Mouse (Mus musculus): ENCODE measurements at regions not wholly inside any gene's neighbourhood (a gene's known extent, or its start where the extent isn't known, plus 50 kb on each side); places are given as distances from the start of the nearest gene placed in this dataset.

GRCm38 (mm10) chr2:28349911-28350310 lies 96.7 kb upstream of the Ppp1r26 start:
- no peaks in the 10 kb centered on the region for H3K36me3 ChIP-seq (ENCODE audit: control insufficient read depth, insufficient read depth, low read length)
- H3K27ac ChIP-seq (ENCODE audit: insufficient read depth, low read depth, low read length), result no peak overlapping the region
- WGBS, result 80% methylated on average over 8 of the region's 8 CpGs
- H3K4me1 ChIP-seq (ENCODE audit: control insufficient read depth, insufficient read depth, low read length), result no peaks in the 10 kb centered on the region
- TF ChIP-seq CTCF (conservative IDR thresholded peaks at IDR 0.05; ENCODE audit: insufficient read depth, insufficient read length, low read depth, low read length), result no peak
- TF ChIP-seq POLR2A (IDR thresholded peaks at IDR 0.05; ENCODE audit: low read depth, low read length), result no peak
- no peak for DNase-seq
- no peaks in the 10 kb centered on the region for H3K27me3 ChIP-seq (replicated peaks; ENCODE audit: control insufficient read depth, insufficient read depth, low read length)
- no peak overlapping the region for H3K4me3 ChIP-seq (ENCODE audit: insufficient read depth, low read depth, low read length)

- DNase-seq, result no peak
- no peak for TF ChIP-seq POLR2A (IDR thresholded peaks at IDR 0.05; ENCODE audit: low read depth, low read length)
- no peak for TF ChIP-seq CTCF (conservative IDR thresholded peaks at IDR 0.05; ENCODE audit: insufficient read depth, insufficient read length, low read depth, low read length)
- H3K27ac ChIP-seq (ENCODE audit: insufficient read depth, low read depth, low read length), result no peak overlapping the region
- no peaks in the 10 kb centered on the region for H3K4me1 ChIP-seq (ENCODE audit: control insufficient read depth, insufficient read depth, low read length)
- no peaks in the 10 kb centered on the region for H3K27me3 ChIP-seq (replicated peaks; ENCODE audit: control insufficient read depth, insufficient read depth, low read length)
- H3K36me3 ChIP-seq (ENCODE audit: control insufficient read depth, insufficient read depth, low read length), result no peaks in the 10 kb centered on the region
- WGBS, result 92% methylated on average over 10 of the region's 10 CpGs
- H3K4me3 ChIP-seq (ENCODE audit: insufficient read depth, low read depth, low read length), result no peak overlapping the region
Observed at GRCm38 (mm10) chr2:28351445-28351844, 95.2 kb upstream of the Ppp1r26 start.

- WGBS, result 65% methylated on average over 1 of the region's 1 CpGs
- H3K4me1 ChIP-seq (ENCODE audit: control insufficient read depth, insufficient read depth, low read length), result no peaks in the 10 kb centered on the region
Observed at GRCm38 (mm10) chr2:28352903-28353302, 93.7 kb upstream of the Ppp1r26 start.

GRCm38 (mm10) chr2:28362199-28362598 lies 84.4 kb upstream of the Ppp1r26 start:
- DNase-seq, result no peak
- Histone ChIP-seq H3K27me3 (replicated peaks; ENCODE audit: control insufficient read depth, insufficient read depth, low read length) (no peaks in the 10 kb centered on the region), H3K27ac (ENCODE audit: insufficient read depth, low read depth, low read length) (no peak overlapping the region), H3K36me3 (ENCODE audit: control insufficient read depth, insufficient read depth, low read length) (no peaks in the 10 kb centered on the region), H3K4me1 (ENCODE audit: control insufficient read depth, insufficient read depth, low read length) (no peaks in the 10 kb centered on the region), H3K4me3 (ENCODE audit: insufficient read depth, low read depth, low read length) (no peak overlapping the region)
- no peak for TF ChIP-seq POLR2A (IDR thresholded peaks at IDR 0.05; ENCODE audit: low read depth, low read length)
- TF ChIP-seq CTCF (conservative IDR thresholded peaks at IDR 0.05; ENCODE audit: insufficient read depth, insufficient read length, low read depth, low read length), result no peak
- 51% methylated on average over 6 of the region's 6 CpGs for WGBS

More at GRCm38 (mm10) chr2:28352903-28353302, 93.7 kb upstream of the Ppp1r26 start:
- H3K27me3 ChIP-seq (replicated peaks; ENCODE audit: control insufficient read depth, insufficient read depth, low read length), result no peaks in the 10 kb centered on the region
- no peak overlapping the region for H3K27ac ChIP-seq (ENCODE audit: insufficient read depth, low read depth, low read length)
- no peaks in the 10 kb centered on the region for H3K36me3 ChIP-seq (ENCODE audit: control insufficient read depth, insufficient read depth, low read length)
- H3K4me3 ChIP-seq (ENCODE audit: insufficient read depth, low read depth, low read length), result no peak overlapping the region
- no peak for TF ChIP-seq POLR2A (IDR thresholded peaks at IDR 0.05; ENCODE audit: low read depth, low read length)
- no peak for TF ChIP-seq CTCF (conservative IDR thresholded peaks at IDR 0.05; ENCODE audit: insufficient read depth, insufficient read length, low read depth, low read length)
- DNase-seq, result no peak

GRCm38 (mm10) chr2:28364623-28365022 lies 82.0 kb upstream of the Ppp1r26 start:
- Histone ChIP-seq H3K27me3 (replicated peaks; ENCODE audit: control insufficient read depth, insufficient read depth, low read length) (no peaks in the 10 kb centered on the region), H3K27ac (ENCODE audit: insufficient read depth, low read depth, low read length) (no peak overlapping the region), H3K4me1 (ENCODE audit: control insufficient read depth, insufficient read depth, low read length) (no peaks in the 10 kb centered on the region), H3K36me3 (ENCODE audit: control insufficient read depth, insufficient read depth, low read length) (no peaks in the 10 kb centered on the region), H3K4me3 (ENCODE audit: insufficient read depth, low read depth, low read length) (no peak overlapping the region)
- 41% methylated on average over 3 of the region's 3 CpGs for WGBS
- TF ChIP-seq POLR2A (IDR thresholded peaks at IDR 0.05; ENCODE audit: low read depth, low read length), result no peak
- no peak for DNase-seq

GRCm38 (mm10) chr2:28365756-28366155 lies 80.8 kb upstream of the Ppp1r26 start:
- 90% methylated on average over 5 of the region's 5 CpGs for WGBS
- Histone ChIP-seq H3K36me3 (ENCODE audit: control insufficient read depth, insufficient read depth, low read length) (no peaks in the 10 kb centered on the region), H3K27me3 (replicated peaks; ENCODE audit: control insufficient read depth, insufficient read depth, low read length) (no peaks in the 10 kb centered on the region), H3K4me1 (ENCODE audit: control insufficient read depth, insufficient read depth, low read length) (no peaks in the 10 kb centered on the region), H3K4me3 (ENCODE audit: insufficient read depth, low read depth, low read length) (no peak overlapping the region), H3K27ac (ENCODE audit: insufficient read depth, low read depth, low read length) (no peak overlapping the region)
- DNase-seq, result no peak
- TF ChIP-seq CTCF (conservative IDR thresholded peaks at IDR 0.05; ENCODE audit: insufficient read depth, insufficient read length, low read depth, low read length), result no peak
- TF ChIP-seq POLR2A (IDR thresholded peaks at IDR 0.05; ENCODE audit: low read depth, low read length), result no peak

GRCm38 (mm10) chr2:28374838-28375237 lies 71.8 kb upstream of the Ppp1r26 start:
- no peak overlapping the region for H3K4me3 ChIP-seq (ENCODE audit: insufficient read depth, low read depth, low read length)
- peak; percentile 85 for TF ChIP-seq CTCF (conservative IDR thresholded peaks at IDR 0.05; ENCODE audit: insufficient read depth, insufficient read length, low read depth, low read length)
- no peak for TF ChIP-seq POLR2A (IDR thresholded peaks at IDR 0.05; ENCODE audit: low read depth, low read length)
- no peaks in the 10 kb centered on the region for H3K27me3 ChIP-seq (replicated peaks; ENCODE audit: control insufficient read depth, insufficient read depth, low read length)
- no peaks in the 10 kb centered on the region for H3K36me3 ChIP-seq (ENCODE audit: control insufficient read depth, insufficient read depth, low read length)
- DNase-seq, result peak; percentile 72
- H3K4me1 ChIP-seq (ENCODE audit: control insufficient read depth, insufficient read depth, low read length), result no peaks in the 10 kb centered on the region
- 19% methylated on average over 3 of the region's 3 CpGs for WGBS
- H3K27ac ChIP-seq (ENCODE audit: insufficient read depth, low read depth, low read length), result no peak overlapping the region
